Mouse (Mus musculus) kidney, embryonic 14.5 days (tissue): ENCODE data around the gene Mmp15. TPM values are rescaled to one million over a fixed set of nuclear protein-coding genes. Genes with fewer than 3 reads are reported as not detected.

Experiments used
- ATAC-seq: fragments of 200-750 bp; cut with Nextera tagmentation; 2 replicates; pipeline ENCODE4 v1.8.0; 2017; ENCODE audit warnings: moderate number of reproducible peaks, mild to moderate bottlenecking, moderate TSS enrichment, moderate library complexity; ENCODE audit not compliant: low FRiP score, low TSS enrichment
- H3K27ac ChIP-seq: fragments of 300-500 bp; sonication (generic); 2 replicates; pipeline ENCODE4 v1.5.1; 2014; ENCODE audit warnings: low read depth, mild to moderate bottlenecking, low read length, moderate library complexity, mixed read lengths
- H3K27me3 ChIP-seq: fragments of 300-500 bp; sonication (generic); 2 replicates; pipeline ENCODE4 v1.6.1; 2014; ENCODE audit warnings: mild to moderate bottlenecking, low read length; ENCODE audit not compliant: control insufficient read depth, insufficient read depth
- H3K36me3 ChIP-seq: fragments of 300-500 bp; sonication (generic); 2 replicates; pipeline ENCODE4 v1.6.1; 2014; ENCODE audit warnings: low read length, mixed read lengths; ENCODE audit not compliant: control insufficient read depth, insufficient read depth
- H3K4me1 ChIP-seq: fragments of 300-500 bp; sonication (generic); 2 replicates; pipeline ENCODE4 v1.6.1; 2014; ENCODE audit warnings: low read length, mixed read lengths; ENCODE audit not compliant: control insufficient read depth, insufficient read depth
- H3K4me2 ChIP-seq: fragments of 300-500 bp; sonication (generic); replicated peaks from 2 replicates; pipeline ENCODE4 v1.6.1; 2014; ENCODE audit warnings: low read depth, mild to moderate bottlenecking, low read length
- H3K4me3 ChIP-seq: fragments of 300-500 bp; sonication (generic); 2 replicates; pipeline ENCODE4 v1.5.1; 2014; ENCODE audit warnings: mild to moderate bottlenecking, low read length
- H3K9ac ChIP-seq: fragments of 300-500 bp; sonication (generic); 2 replicates; pipeline ENCODE4 v1.6.1; 2014; ENCODE audit warnings: low read depth, mild to moderate bottlenecking, low read length, moderate library complexity
- H3K9me3 ChIP-seq: fragments of 300-500 bp; sonication (generic); 2 replicates; pipeline ENCODE4 v1.6.1; 2016; ENCODE audit warnings: low read length; ENCODE audit not compliant: control insufficient read depth
- WGBS: fragments of 180-500 bp; shearing (Covaris S2); extraction: QIAGEN DNeasy Blood & Tissue Kit; methylation state at CpG from one replicate; pipeline ENCODE4 v1.1.7; 2014; 5-methylcytosine and 5-hydroxymethylcytosine counted together
- polyA plus RNA-seq: library from polyadenylated mRNA; unstranded; fragments of >200 nt; fragmentation: Nextera tagmentation; extraction: Ambion mirVana; gene quantifications from 2 replicates; pipeline ENCODE4 v1.2.1, GENCODE M21; 2014

Gene Mmp15
- polyA plus RNA-seq, 1 experiment from 2014 or later = 16.1 TPM

- Histone ChIP-seq H3K36me3 (no peaks in the 10 kb centered on the region), H3K4me2 (peak overlapping the region; percentile 99), H3K27me3 (peaks cover 5% of the 10 kb centered on the region; the same call in 1 of the 2 replicates), H3K27ac (no peak overlapping the region), H3K9ac (no peak overlapping the region), H3K4me3 (peak overlapping the region; percentile 80), H3K4me1 (peaks cover 12% of the 10 kb centered on the region), H3K9me3 (no peaks in the 10 kb centered on the region)
- peak; percentile 25; the same call in 1 of the 2 replicates for ATAC-seq
- WGBS = 2% methylated on average over 15 of the region's 15 CpGs
Measured at GRCm38 (mm10) chr8:95351461-95351860, 607 bp upstream of the Mmp15 start.

GRCm38 (mm10) chr8:95352871-95353866 is 1.1 kb downstream of the Mmp15 start:
- peak; percentile 56 for ATAC-seq
- H3K36me3 ChIP-seq = no peaks in the 10 kb centered on the region

GRCm38 (mm10) chr8:95354606-95355005 is 2.5 kb downstream of the Mmp15 start:
- no peak overlapping the region for H3K4me2 ChIP-seq
- no peaks in the 10 kb centered on the region for H3K9me3 ChIP-seq
- no peak overlapping the region for H3K27ac ChIP-seq
- ATAC-seq = no peak
- H3K9ac ChIP-seq = no peak overlapping the region
- peaks cover 5% of the 10 kb centered on the region; the same call in 1 of the 2 replicates for H3K27me3 ChIP-seq
- WGBS = 88% methylated on average over 2 of the region's 2 CpGs
- no peaks in the 10 kb centered on the region for H3K36me3 ChIP-seq
- H3K4me1 ChIP-seq = peaks cover 12% of the 10 kb centered on the region; the same call in 1 of the 2 replicates
- no peak overlapping the region for H3K4me3 ChIP-seq

More at GRCm38 (mm10) chr8:95352871-95353866, 1.1 kb downstream of the Mmp15 start:
- H3K4me1 ChIP-seq = peaks cover 7% of the 10 kb centered on the region; the same call in 1 of the 2 replicates
- peak overlapping the region; percentile 99 for H3K4me2 ChIP-seq
- H3K4me3 ChIP-seq = peak overlapping the region; percentile 80
- peak overlapping the region; percentile 65; the same call in 1 of the 2 replicates for H3K27ac ChIP-seq
- H3K9me3 ChIP-seq = no peaks in the 10 kb centered on the region
- H3K9ac ChIP-seq = peak overlapping the region; percentile 83
- peaks cover 5% of the 10 kb centered on the region; the same call in 1 of the 2 replicates for H3K27me3 ChIP-seq
- 3% methylated on average over 62 of the region's 62 CpGs for WGBS

GRCm38 (mm10) chr8:95358550-95359411 is 6.7 kb downstream of the Mmp15 start:
- Histone ChIP-seq H3K9me3 (no peaks in the 10 kb centered on the region), H3K9ac (no peak overlapping the region), H3K27ac (no peak overlapping the region), H3K4me2 (no peak overlapping the region), H3K4me1 (peaks cover 12% of the 10 kb centered on the region; the same call in 1 of the 2 replicates), H3K27me3 (no peaks in the 10 kb centered on the region), H3K36me3 (no peaks in the 10 kb centered on the region), H3K4me3 (no peak overlapping the region)
- ATAC-seq = no peak; the same call in 1 of the 2 replicates
- WGBS = 41% methylated on average over 8 of the region's 8 CpGs

- Histone ChIP-seq H3K4me3 (no peak overlapping the region), H3K36me3 (no peaks in the 10 kb centered on the region), H3K4me1 (peaks cover 11% of the 10 kb centered on the region; the same call in 1 of the 2 replicates), H3K27me3 (no peaks in the 10 kb centered on the region), H3K9me3 (no peaks in the 10 kb centered on the region), H3K4me2 (no peak overlapping the region), H3K27ac (no peak overlapping the region), H3K9ac (no peak overlapping the region)
- 49% methylated on average over 7 of the region's 7 CpGs for WGBS
- no peak for ATAC-seq
Measured at GRCm38 (mm10) chr8:95360181-95361015, 8.3 kb downstream of the Mmp15 start.

- Histone ChIP-seq H3K9me3 (no peaks in the 10 kb centered on the region), H3K4me3 (no peak overlapping the region), H3K27me3 (no peaks in the 10 kb centered on the region), H3K27ac (no peak overlapping the region), H3K36me3 (no peaks in the 10 kb centered on the region), H3K4me1 (peaks cover 11% of the 10 kb centered on the region; the same call in 1 of the 2 replicates), H3K9ac (no peak overlapping the region), H3K4me2 (no peak overlapping the region)
- 81% methylated on average over 3 of the region's 3 CpGs for WGBS
- no peak for ATAC-seq
Measured at GRCm38 (mm10) chr8:95361016-95361341, 8.9 kb downstream of the Mmp15 start.

- ATAC-seq = no peak
- Histone ChIP-seq H3K4me3 (no peak overlapping the region), H3K27me3 (no peaks in the 10 kb centered on the region), H3K9ac (no peak overlapping the region), H3K4me2 (no peak overlapping the region), H3K4me1 (peaks cover 11% of the 10 kb centered on the region; the same call in 1 of the 2 replicates), H3K9me3 (no peaks in the 10 kb centered on the region), H3K27ac (no peak overlapping the region), H3K36me3 (no peaks in the 10 kb centered on the region)
- WGBS = 37% methylated on average over 6 of the region's 6 CpGs
Measured at GRCm38 (mm10) chr8:95362272-95362671, 10.2 kb downstream of the Mmp15 start.

- no peak overlapping the region for H3K4me3 ChIP-seq
- no peaks in the 10 kb centered on the region for H3K9me3 ChIP-seq
- no peaks in the 10 kb centered on the region for H3K27me3 ChIP-seq
- H3K4me2 ChIP-seq = no peak overlapping the region
- H3K36me3 ChIP-seq = peaks cover 2% of the 10 kb centered on the region; the same call in 1 of the 2 replicates
- ATAC-seq = no peak
- H3K27ac ChIP-seq = no peak overlapping the region
- 97% methylated on average over 2 of the region's 2 CpGs for WGBS
- H3K9ac ChIP-seq = no peak overlapping the region
- peaks cover 7% of the 10 kb centered on the region; the same call in 1 of the 2 replicates for H3K4me1 ChIP-seq
Measured at GRCm38 (mm10) chr8:95363849-95364248, 11.8 kb downstream of the Mmp15 start.
